Comparison of ENCODE assay signal across 9 mouse cellular contexts in genomic region chr12:110806301-110806970, GRCm38 (mm10). TPM values are rescaled to one million over a fixed set of nuclear protein-coding genes. Genes with fewer than 3 reads are reported as not detected.
DNase-seq lines count a peak whose midpoint lies in the region; ATAC-seq and TF ChIP-seq lines count a peak whose summit lies in the region.
"Had no signal": no experiment of that assay in that cellular context is flagged by ENCODE, and none has a peak within 500 bp of the region (broad histone marks: within the 10 kb centered on the region; RNA-seq: fewer than 3 reads in every experiment).

No protein-coding gene starts in this region.

- H3K9ac ChIP-seq in forebrain, embryonic 13.5 days = no peak overlapping the region
- no peak overlapping the region for H3K9ac ChIP-seq in liver, adult 2 months (ENCODE audit: low read depth, low read length)
- H3K9ac ChIP-seq: lung, embryonic 15.5 days had no signal

- no peaks in the 10 kb centered on the region for H3K79me2 ChIP-seq in liver, adult 2 months (ENCODE audit: control insufficient read depth, insufficient read depth, low read length)

- no peak overlapping the region for H3K4me3 ChIP-seq in forebrain, embryonic 10.5 days
- H3K4me3 ChIP-seq in forebrain, embryonic 13.5 days = no peak overlapping the region
- no peak overlapping the region for H3K4me3 ChIP-seq in liver, adult 2 months (ENCODE audit: insufficient read depth, low read depth, low read length)
- H3K4me3 ChIP-seq: lung, embryonic 15.5 days had no signal

- no peaks in the 10 kb centered on the region for H3K9me3 ChIP-seq in forebrain, embryonic 10.5 days
- H3K9me3 ChIP-seq in forebrain, embryonic 13.5 days (replicated peaks) = no peaks in the 10 kb centered on the region
- H3K9me3 ChIP-seq: lung, embryonic 15.5 days had no signal

- H3K27ac ChIP-seq in forebrain, embryonic 10.5 days = peak overlapping the region; percentile 22
- H3K27ac ChIP-seq in forebrain, embryonic 13.5 days = no peak overlapping the region; the same call in 1 of the 2 replicates
- no peak overlapping the region for H3K27ac ChIP-seq in liver, adult 2 months (replicated peaks; ENCODE audit: insufficient read depth, low read depth, low read length)
- H3K27ac ChIP-seq: lung, embryonic 15.5 days had no signal

- peaks cover 46% of the 10 kb centered on the region for H3K4me1 ChIP-seq in forebrain, embryonic 10.5 days
- H3K4me1 ChIP-seq in forebrain, embryonic 13.5 days = peaks cover 27% of the 10 kb centered on the region
- H3K4me1 ChIP-seq in liver, adult 2 months (ENCODE audit: control insufficient read depth, insufficient read depth, low read length) = no peaks in the 10 kb centered on the region

- H3K4me2 ChIP-seq in forebrain, embryonic 13.5 days = no peak overlapping the region
- H3K4me2 ChIP-seq: lung, embryonic 15.5 days had no signal

- 76% methylated on average over 3 of the region's 3 CpGs for WGBS in forebrain, embryonic 10.5 days
- 66% methylated on average over 3 of the region's 3 CpGs for WGBS in forebrain, embryonic 13.5 days
- 79% methylated on average over 3 of the region's 3 CpGs for WGBS in liver, adult 2 months

- H3K36me3 ChIP-seq in forebrain, embryonic 10.5 days (replicated peaks) = peaks cover 60% of the 10 kb centered on the region
- H3K36me3 ChIP-seq in forebrain, embryonic 13.5 days (ENCODE audit: poor library complexity, severe bottlenecking) = peaks cover 17% of the 10 kb centered on the region; the same call in 1 of the 2 replicates
- H3K36me3 ChIP-seq in liver, adult 2 months (ENCODE audit: control insufficient read depth, insufficient read depth, low read length) = no peaks in the 10 kb centered on the region

- peak; percentile 67 for TF ChIP-seq CTCF in liver, adult 2 months (IDR thresholded peaks at IDR 0.05; ENCODE audit: low read depth, low read length)

- DNase-seq in forebrain, embryonic 10.5 days (ENCODE audit: extremely low spot score, low spot score) = no peak
- DNase-seq in liver, adult 2 months (ENCODE audit: extremely low read depth, low read depth, low spot score) = no peak
- DNase-seq in liver = no peak
- DNase-seq in adrenal gland, postnatal 25 days = peak; percentile 52
- peak; percentile 53 for DNase-seq in lung, postnatal 36 days
- DNase-seq in neural tube, embryonic 10.5 days (ENCODE audit: extremely low spot score, low spot score) = no peak
- DNase-seq in frontal cortex, postnatal 36 days (ENCODE audit: low spot score in 2 of 2) = no peak

- ATAC-seq in forebrain, embryonic 13.5 days = no peak

- no peak for TF ChIP-seq POLR2A in liver, adult 2 months (IDR thresholded peaks at IDR 0.05; ENCODE audit: extremely low read depth, insufficient read depth, low read length)

- H3K27me3 ChIP-seq in forebrain, embryonic 10.5 days (ENCODE audit: poor library complexity, severe bottlenecking) = no peaks in the 10 kb centered on the region
- H3K27me3 ChIP-seq in forebrain, embryonic 13.5 days = no peaks in the 10 kb centered on the region
- H3K27me3 ChIP-seq in liver, adult 2 months (ENCODE audit: control insufficient read depth, insufficient read depth, low read length) = no peaks in the 10 kb centered on the region
- H3K27me3 ChIP-seq: lung, embryonic 15.5 days had no signal

RNA-seq across cellular contexts. Expression of gene Mok, which starts 34.3 kb away (rescaled TPM):
- polyA plus RNA-seq in forebrain, embryonic 10.5 days (2016; fragmentation: Nextera tagmentation; extraction: Ambion mirVana) = 11.7 and 12.0 TPM in 2 replicates
- 11.6 and 13.1 TPM in 2 replicates for polyA plus RNA-seq in forebrain, embryonic 13.5 days (2015; fragmentation: Nextera tagmentation; extraction: Ambion mirVana)
- 0.07 and 0.18 TPM in 2 replicates for total RNA-seq in liver, adult 2 months (2014; rRNA removed)
- 0.20 TPM in 1 of 2 replicates, not detected in the other for polyA plus RNA-seq in liver, adult 2 months (2012; rRNA removed)
- 1.4 and 1.5 TPM in 2 replicates for total RNA-seq in adrenal gland, postnatal 25 days (2021)

RNA-seq across cellular contexts. Expression of gene Zfp839, which starts 43.6 kb away (rescaled TPM):
- polyA plus RNA-seq in forebrain, embryonic 10.5 days (2016; fragmentation: Nextera tagmentation; extraction: Ambion mirVana) = 4.2 and 5.2 TPM in 2 replicates
- polyA plus RNA-seq in forebrain, embryonic 13.5 days (2015; fragmentation: Nextera tagmentation; extraction: Ambion mirVana) = 3.0 and 3.6 TPM in 2 replicates
- total RNA-seq in liver, adult 2 months (2014; rRNA removed) = 4.0 TPM in 2 replicates
- 3.1 and 4.8 TPM in 2 replicates for polyA plus RNA-seq in liver, adult 2 months (2012; rRNA removed)
- 16.3 and 17.7 TPM in 2 replicates for total RNA-seq in adrenal gland, postnatal 25 days (2021)

Comparison
In these comparisons a context has a peak if more than half of its experiments do, and no peak if none do; other contexts are left out.
1. DNase-seq: peak in adrenal gland, postnatal 25 days (single experiment) and lung, postnatal 36 days (single experiment); none in forebrain, embryonic 10.5 days (single experiment), liver, adult 2 months (single experiment), liver (single experiment), neural tube, embryonic 10.5 days (single experiment) and frontal cortex, postnatal 36 days (0 of 2).
2. RNA of gene Mok, which starts 34.3 kb away (polyA plus RNA-seq): 11.7 to 12.0 TPM in forebrain, embryonic 10.5 days and 11.6 to 13.1 TPM in forebrain, embryonic 13.5 days; 0.20 TPM in liver, adult 2 months; every median in the first group is over 10 times any median in the second.